11 mouse cellular contexts compared by ENCODE assay signal in genomic region chr3:89511400-89511799, GRCm38 (mm10). TPM values are rescaled to one million over a fixed set of nuclear protein-coding genes. Genes with fewer than 3 reads are reported as not detected.
DNase-seq lines count a peak whose midpoint lies in the region; ATAC-seq and TF ChIP-seq lines count a peak whose summit lies in the region.
"Had no signal": no experiment of that assay in that cellular context is flagged by ENCODE, and none has a peak within 500 bp of the region (broad histone marks: within the 10 kb centered on the region; RNA-seq: fewer than 3 reads in every experiment).

No protein-coding gene starts in this region.

- DNase-seq in kidney, postnatal 25 days: no peak
- peak; percentile 38 for DNase-seq in forebrain, embryonic 10.5 days (ENCODE audit: extremely low spot score, low spot score)
- DNase-seq in hindbrain, postnatal 0 days (ENCODE audit: low spot score): peak; percentile 52
- DNase-seq in adipocyte (ENCODE audit: low spot score): no peak
- no peak for DNase-seq in frontal cortex, postnatal 25 days (ENCODE audit: low spot score in 2 of 2)
- no peak for DNase-seq in ovary, postnatal 14 days (ENCODE audit: low spot score)

- no peaks in the 10 kb centered on the region for H3K27me3 ChIP-seq in kidney, embryonic 14.5 days (ENCODE audit: control insufficient read depth, insufficient read depth, low read length)
- peaks cover 37% of the 10 kb centered on the region for H3K27me3 ChIP-seq in forebrain, embryonic 10.5 days (ENCODE audit: poor library complexity, severe bottlenecking)
- no peaks in the 10 kb centered on the region for H3K27me3 ChIP-seq in hindbrain, postnatal 0 days (ENCODE audit: insufficient read depth, low read length)
- peaks cover 28% of the 10 kb centered on the region; the same call in 1 of the 2 replicates for H3K27me3 ChIP-seq in neural tube, embryonic 13.5 days

- peak; percentile 50; the same call in 1 of the 2 replicates for ATAC-seq in kidney, embryonic 14.5 days (ENCODE audit: low FRiP score, low TSS enrichment)
- peak; percentile 53 for ATAC-seq in hindbrain, postnatal 0 days
- ATAC-seq in neural tube, embryonic 13.5 days (ENCODE audit: low read depth): peak; percentile 72
- ATAC-seq: inflammation-experienced regulatory T-cells, adult 6 months had no signal

- H3K4me1 ChIP-seq in kidney, embryonic 14.5 days (ENCODE audit: control insufficient read depth, insufficient read depth, low read length): no peaks in the 10 kb centered on the region
- peaks cover 49% of the 10 kb centered on the region for H3K4me1 ChIP-seq in forebrain, embryonic 10.5 days
- H3K4me1 ChIP-seq in hindbrain, postnatal 0 days (ENCODE audit: insufficient read depth, low read length): peaks cover 6% of the 10 kb centered on the region
- peaks cover 11% of the 10 kb centered on the region for H3K4me1 ChIP-seq in neural tube, embryonic 13.5 days (replicated peaks)

- H3K9me3 ChIP-seq in kidney, embryonic 14.5 days (ENCODE audit: control insufficient read depth, low read length): no peaks in the 10 kb centered on the region
- H3K9me3 ChIP-seq in forebrain, embryonic 10.5 days: peaks cover 4% of the 10 kb centered on the region; the same call in 1 of the 2 replicates
- 0 out of 2 replicates have a peak, but pooled peaks cover under 1% of the 10 kb centered on the region for H3K9me3 ChIP-seq in hindbrain, postnatal 0 days (ENCODE audit: low read length)
- peaks cover 1% of the 10 kb centered on the region; the same call in 1 of the 2 replicates for H3K9me3 ChIP-seq in neural tube, embryonic 13.5 days

- no peaks in the 10 kb centered on the region for H3K36me3 ChIP-seq in kidney, embryonic 14.5 days (ENCODE audit: control insufficient read depth, insufficient read depth, low read length)
- no peaks in the 10 kb centered on the region for H3K36me3 ChIP-seq in forebrain, embryonic 10.5 days (replicated peaks)
- no peaks in the 10 kb centered on the region for H3K36me3 ChIP-seq in hindbrain, postnatal 0 days (ENCODE audit: insufficient read depth, low read length)
- no peaks in the 10 kb centered on the region for H3K36me3 ChIP-seq in neural tube, embryonic 13.5 days

- no peak overlapping the region; the same call in 1 of the 2 replicates for H3K9ac ChIP-seq in kidney, embryonic 14.5 days (ENCODE audit: low read depth, low read length)
- H3K9ac ChIP-seq in hindbrain, postnatal 0 days (replicated peaks; ENCODE audit: low read length): no peak overlapping the region; the same call in 1 of the 2 replicates
- 0 out of 2 replicates have a peak overlapping the region, but pooled peaks have one; percentile 49 for H3K9ac ChIP-seq in neural tube, embryonic 13.5 days

- H3K4me3 ChIP-seq in kidney, embryonic 14.5 days (ENCODE audit: low read length): no peak overlapping the region
- H3K4me3 ChIP-seq in forebrain, embryonic 10.5 days: peak overlapping the region; percentile 37
- H3K4me3 ChIP-seq in hindbrain, postnatal 0 days (ENCODE audit: low read length): no peak overlapping the region
- no peak overlapping the region for H3K4me3 ChIP-seq in neural tube, embryonic 13.5 days
- H3K4me3 ChIP-seq: erythroblast, embryonic 14.5 days; myocyte had no signal

- H3K27ac ChIP-seq in kidney, embryonic 14.5 days (ENCODE audit: low read depth, low read length): no peak overlapping the region
- peak overlapping the region; percentile 59 for H3K27ac ChIP-seq in forebrain, embryonic 10.5 days
- H3K27ac ChIP-seq in hindbrain, postnatal 0 days: peak overlapping the region; percentile 41
- H3K27ac ChIP-seq in neural tube, embryonic 13.5 days (replicated peaks): no peak overlapping the region; the same call in 1 of the 2 replicates

- no peak for TF ChIP-seq CTCF in hindbrain, postnatal 0 days (IDR thresholded peaks at IDR 0.05; ENCODE audit: low read depth)

- WGBS in kidney, embryonic 14.5 days: 25% methylated on average over 15 of the region's 15 CpGs
- WGBS in forebrain, embryonic 10.5 days: 10% methylated on average over 15 of the region's 15 CpGs
- 11% methylated on average over 15 of the region's 15 CpGs for WGBS in hindbrain, postnatal 0 days
- WGBS in neural tube, embryonic 13.5 days: 21% methylated on average over 15 of the region's 15 CpGs

- H3K4me2 ChIP-seq in kidney, embryonic 14.5 days (replicated peaks; ENCODE audit: low read depth, low read length): peak overlapping the region; percentile 23; the same call in 1 of the 2 replicates
- peak overlapping the region; percentile 43 for H3K4me2 ChIP-seq in hindbrain, postnatal 0 days (ENCODE audit: low read depth, low read length)
- peak overlapping the region; percentile 34 for H3K4me2 ChIP-seq in neural tube, embryonic 13.5 days

RNA-seq across cellular contexts. Expression of gene Kcnn3, which starts 8.6 kb away (rescaled TPM):
- polyA plus RNA-seq in kidney, embryonic 14.5 days (2014; fragmentation: Nextera tagmentation; extraction: Ambion mirVana): 1.4 and 2.1 TPM in 2 replicates
- 0.81 and 0.92 TPM in 2 replicates for polyA plus RNA-seq in forebrain, embryonic 10.5 days (2016; fragmentation: Nextera tagmentation; extraction: Ambion mirVana)
- 20.8 and 27.3 TPM in 2 replicates for total RNA-seq in hindbrain, postnatal 0 days (2014; rRNA removed)
- polyA plus RNA-seq in hindbrain, postnatal 0 days (2015; fragmentation: Nextera tagmentation; extraction: Ambion mirVana): 7.2 and 7.4 TPM in 2 replicates
- 4.8 and 5.5 TPM in 2 replicates for polyA plus RNA-seq in neural tube, embryonic 13.5 days (2015; fragmentation: Nextera tagmentation; extraction: Ambion mirVana)
- polyA plus RNA-seq: inflammation-experienced regulatory T-cells, adult 6 months had no signal

RNA-seq across cellular contexts. Expression of gene Pmvk, which starts 57.1 kb away (rescaled TPM):
- 53.8 and 60.4 TPM in 2 replicates for polyA plus RNA-seq in kidney, embryonic 14.5 days (2014; fragmentation: Nextera tagmentation; extraction: Ambion mirVana)
- 72.0 and 75.3 TPM in 2 replicates for polyA plus RNA-seq in forebrain, embryonic 10.5 days (2016; fragmentation: Nextera tagmentation; extraction: Ambion mirVana)
- total RNA-seq in hindbrain, postnatal 0 days (2014; rRNA removed): 65.4 and 74.2 TPM in 2 replicates
- 117 and 120 TPM in 2 replicates for polyA plus RNA-seq in hindbrain, postnatal 0 days (2015; fragmentation: Nextera tagmentation; extraction: Ambion mirVana)
- polyA plus RNA-seq in neural tube, embryonic 13.5 days (2015; fragmentation: Nextera tagmentation; extraction: Ambion mirVana): 104 and 106 TPM in 2 replicates

Comparison
In these comparisons a context has a peak if more than half of its experiments do, and no peak if none do; other contexts are left out.
1. H3K27ac ChIP-seq: peak in forebrain, embryonic 10.5 days (single experiment) and hindbrain, postnatal 0 days (single experiment); none in kidney, embryonic 14.5 days (single experiment) and neural tube, embryonic 13.5 days (single experiment).
2. DNase-seq: peak in forebrain, embryonic 10.5 days (single experiment) and hindbrain, postnatal 0 days (single experiment); none in kidney, postnatal 25 days (0 of 2), adipocyte (single experiment), frontal cortex, postnatal 25 days (0 of 2) and ovary, postnatal 14 days (single experiment).
3. Peak in every context shown above with its lines, with median percentiles within 50 percentile points of each other: ATAC-seq and H3K4me2 ChIP-seq.